Mouse (Mus musculus) left cerebral cortex, postnatal 14 days (tissue): ENCODE measurements around the gene Chaf1a. TPM values are rescaled to one million over a fixed set of nuclear protein-coding genes. Genes with fewer than 3 reads are reported as not detected.
"Not testable (repeated sequence)": the region's sequence is repeated elsewhere in the genome, so short reads cannot be mapped to it uniquely, and the experiment has no call there.

Experiments
- DNase-seq, 2 experiments: peaks; one replicate each; pipeline ENCODE4 v3.0.0; 2021 to 2022; ENCODE audit warnings: low spot score in 2 of 2, mixed read lengths in 1 of 2
- intact Hi-C: fragments of 180-260 bp; cut with DNase I; formaldehyde crosslinking; loops from one replicate; pipeline ENCODE4 v1.15.1; 2025
- total RNA-seq, 2 experiments: library from RNA; stranded (reverse); gene quantifications; 2 replicates each; pipeline ENCODE4 v1.2.3; 2021

The Chaf1a gene
- total RNA-seq, 2 experiments from 2014 or later, result 2.5 to 4.0 TPM

- intact Hi-C loops, result no loop called here
- DNase-seq, result no peak
Measured at GRCm38 (mm10) chr17:56034726-56035100, 5.5 kb upstream of the Chaf1a start.

DNA sequence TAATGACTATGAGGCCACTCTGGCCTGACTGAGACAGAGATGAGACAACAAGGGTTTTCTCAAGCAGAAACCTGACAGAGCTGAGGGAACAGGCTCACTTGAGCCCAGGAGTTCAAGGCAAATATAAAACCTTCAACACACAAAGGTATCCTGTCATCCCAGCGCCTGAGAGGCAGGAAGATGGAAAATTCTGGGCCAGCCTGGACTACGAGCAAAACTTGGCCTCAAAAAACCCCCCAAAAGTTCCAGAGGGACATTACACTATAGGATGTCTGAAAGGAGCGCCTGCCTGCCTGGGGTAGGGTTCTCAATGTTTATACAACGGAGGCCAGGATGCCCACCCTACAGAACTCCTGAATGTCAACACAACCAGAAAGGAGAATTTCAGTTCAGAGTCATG, 5.0 kb upstream of the Chaf1a start:
- intact Hi-C loops, result no loop called here
- no peak for DNase-seq

- intact Hi-C loops, result no loop called here
Measured at GRCm38 (mm10) chr17:56036176-56036900, 3.9 kb upstream of the Chaf1a start, which contains the start of gene Sh3gl1. Gene Sh3gl1 (minus strand): TSS chr17:56036635.

DNA sequence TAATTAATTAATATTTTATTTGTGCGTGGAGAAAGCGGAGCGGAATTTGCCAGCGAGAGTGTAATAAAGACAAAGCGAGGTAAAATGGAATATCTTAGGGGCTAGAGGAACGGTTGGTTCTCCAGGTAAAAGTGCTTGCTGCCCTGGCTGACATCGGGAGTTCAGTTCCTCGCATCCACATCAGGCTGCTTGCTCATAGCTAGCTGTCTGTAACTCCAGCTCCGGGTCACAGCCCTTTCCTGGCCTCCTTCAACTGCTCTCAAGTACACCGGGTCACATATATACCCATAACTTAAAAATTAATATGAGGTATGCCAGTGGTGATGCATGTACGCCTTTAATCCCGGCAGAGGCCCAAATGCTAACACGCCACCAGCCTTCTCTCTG, 3.3 kb upstream of the Chaf1a start:
- no peak for DNase-seq
- intact Hi-C loops, result no loop called here

More at GRCm38 (mm10) chr17:56036176-56036900, 3.9 kb upstream of the Chaf1a start, which contains the start of gene Sh3gl1:
- DNase-seq, result peak; percentile 99

- intact Hi-C loops, result no loop called here
- no peak for DNase-seq
Measured at GRCm38 (mm10) chr17:56038583-56039261, 1.5 kb upstream of the Chaf1a start.

- no peak for DNase-seq
- intact Hi-C loops, result no loop called here
Measured at GRCm38 (mm10) chr17:56039345-56039744, 894 bp upstream of the Chaf1a start.

DNA sequence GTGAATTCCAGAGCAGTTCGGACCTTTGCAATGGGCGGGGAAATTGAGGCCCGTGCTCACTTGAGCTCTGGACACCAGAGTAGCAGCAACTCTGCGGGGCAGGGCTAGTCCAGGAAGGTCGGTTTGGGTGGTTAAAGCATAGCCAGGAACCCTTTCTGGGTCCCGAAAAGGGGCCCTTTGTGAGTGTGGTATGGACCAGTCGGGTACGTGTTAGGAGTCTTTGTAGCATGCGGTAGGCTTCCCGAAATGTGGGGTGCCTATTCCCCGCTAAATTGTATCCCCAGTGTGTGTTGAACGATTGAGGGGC, 571 bp downstream of the Chaf1a start:
- intact Hi-C loops, result loop anchor here (5.0 kb wide), 1 partner anchor 36 kb away; the partner anchor contains the start of genes Hdgfl2 and Ubxn6
- DNase-seq, result no peak

DNA sequence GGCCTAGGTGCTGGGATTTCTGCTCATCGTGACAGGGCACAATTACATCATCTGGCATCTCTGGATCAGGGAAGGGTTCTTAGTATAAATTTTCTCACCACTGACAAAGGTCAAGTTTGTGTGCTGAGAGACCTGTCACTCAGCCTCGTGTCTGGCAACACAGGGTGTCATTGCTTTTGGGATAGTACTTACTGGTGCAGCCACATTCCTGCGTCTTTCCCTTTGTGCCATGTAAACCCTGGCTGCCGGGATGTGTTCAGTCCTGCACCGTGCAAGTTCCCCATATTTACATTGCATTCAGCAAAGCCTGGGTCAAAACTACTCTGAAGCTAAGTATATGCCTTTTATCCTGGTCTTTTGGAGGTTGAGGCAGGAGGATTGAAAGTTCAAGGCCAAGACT, 11.1 kb downstream of the Chaf1a start:
- DNase-seq, result no peak
- intact Hi-C loops, result no loop called here

GRCm38 (mm10) chr17:56054938-56055337, 14.7 kb downstream of the Chaf1a start:
- intact Hi-C loops, result no loop called here
- no peak for DNase-seq

GRCm38 (mm10) chr17:56055945-56056678, 15.9 kb downstream of the Chaf1a start:
- DNase-seq, result no peak
- intact Hi-C loops, result no loop called here

DNA sequence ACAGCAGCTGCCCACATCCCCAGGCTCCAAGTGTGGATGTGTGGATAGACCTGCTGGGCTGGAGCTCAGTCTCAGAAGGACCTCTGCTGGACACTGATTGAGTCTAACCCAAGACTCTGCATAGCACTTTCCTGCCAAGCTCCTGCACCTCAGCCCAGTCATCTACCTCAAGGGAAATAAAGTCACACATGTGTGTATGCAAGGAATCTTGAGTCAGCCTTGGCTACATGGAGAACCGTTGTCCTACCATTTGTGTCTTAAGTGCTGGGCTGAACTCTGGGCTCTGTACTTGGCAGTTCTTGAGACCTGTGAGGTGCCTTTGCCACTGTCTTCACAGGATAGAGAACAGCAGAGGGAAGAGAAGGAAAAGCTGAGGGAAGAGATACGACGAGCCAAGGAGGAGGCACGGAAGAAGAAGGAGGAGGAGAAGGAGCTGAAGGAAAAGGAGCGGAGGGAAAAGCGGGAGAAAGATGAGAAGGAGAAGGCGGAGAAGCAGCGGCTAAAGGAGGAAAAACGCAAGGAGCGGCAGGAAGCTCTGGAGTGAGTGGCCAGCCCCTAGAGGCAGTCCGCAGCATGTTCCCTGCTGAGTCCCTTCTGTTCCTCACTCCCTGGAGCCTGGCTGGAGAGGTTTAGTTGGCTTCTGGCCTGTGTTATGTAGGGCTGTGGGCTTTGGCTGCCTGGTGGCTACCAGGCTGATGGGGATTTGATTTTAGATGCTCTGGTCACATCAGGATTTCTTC, 17.3 kb downstream of the Chaf1a start:
- intact Hi-C loops, result no loop called here
- DNase-seq, result no peak

GRCm38 (mm10) chr17:56062081-56062480, 21.8 kb downstream of the Chaf1a start:
- intact Hi-C loops, result no loop called here
- DNase-seq, result no peak

DNA sequence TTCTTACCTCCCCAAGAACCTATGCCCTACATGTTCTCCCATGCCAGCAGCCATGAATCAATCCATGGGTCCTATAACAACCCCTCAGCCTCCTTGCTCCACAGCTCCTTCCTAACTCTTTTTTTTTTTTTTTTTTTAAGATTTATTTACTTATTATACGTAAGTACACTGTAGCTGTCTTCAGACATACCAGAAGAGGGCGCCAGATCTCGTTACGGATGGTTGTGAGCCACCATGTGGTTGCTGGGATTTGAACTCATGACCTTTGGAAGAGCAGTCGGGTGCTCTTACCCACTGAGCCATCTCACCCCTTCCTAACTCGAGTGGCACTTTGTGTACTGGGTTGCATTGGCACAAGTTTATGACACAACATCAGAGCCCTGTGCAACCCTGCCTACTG, 25.5 kb downstream of the Chaf1a start:
- intact Hi-C loops, DNase-seq: not testable (repeated sequence)

- no peak for DNase-seq
- intact Hi-C loops, result no loop called here
Measured at GRCm38 (mm10) chr17:56066451-56066850, 26.2 kb downstream of the Chaf1a start.

- DNase-seq, result no peak
- intact Hi-C loops, result no loop called here
Measured at GRCm38 (mm10) chr17:56069066-56069465, 28.8 kb downstream of the Chaf1a start.

- intact Hi-C loops, result no loop called here
- no peak for DNase-seq
Measured at GRCm38 (mm10) chr17:56071126-56071525, 30.9 kb downstream of the Chaf1a start.

DNA sequence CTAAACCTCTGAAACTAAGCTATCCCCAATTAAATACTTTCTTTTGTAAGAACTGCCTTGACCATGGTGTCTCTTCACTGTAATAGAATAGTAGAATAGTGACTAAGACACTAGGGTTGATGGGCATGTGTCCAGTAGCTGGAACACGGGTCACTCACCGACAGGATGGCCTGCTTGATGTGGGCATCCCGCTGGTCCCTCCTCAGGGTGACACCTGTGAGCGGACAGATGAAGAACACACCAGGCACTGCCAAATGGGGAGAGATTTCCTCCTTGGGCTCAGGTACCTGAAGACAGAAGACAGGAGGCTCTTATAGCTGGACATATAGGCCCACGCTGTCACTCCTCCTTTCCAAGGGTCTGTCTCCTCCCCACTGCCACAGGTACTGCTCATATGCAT, 32.0 kb downstream of the Chaf1a start:
- DNase-seq, result no peak
- intact Hi-C loops, result no loop called here

DNA sequence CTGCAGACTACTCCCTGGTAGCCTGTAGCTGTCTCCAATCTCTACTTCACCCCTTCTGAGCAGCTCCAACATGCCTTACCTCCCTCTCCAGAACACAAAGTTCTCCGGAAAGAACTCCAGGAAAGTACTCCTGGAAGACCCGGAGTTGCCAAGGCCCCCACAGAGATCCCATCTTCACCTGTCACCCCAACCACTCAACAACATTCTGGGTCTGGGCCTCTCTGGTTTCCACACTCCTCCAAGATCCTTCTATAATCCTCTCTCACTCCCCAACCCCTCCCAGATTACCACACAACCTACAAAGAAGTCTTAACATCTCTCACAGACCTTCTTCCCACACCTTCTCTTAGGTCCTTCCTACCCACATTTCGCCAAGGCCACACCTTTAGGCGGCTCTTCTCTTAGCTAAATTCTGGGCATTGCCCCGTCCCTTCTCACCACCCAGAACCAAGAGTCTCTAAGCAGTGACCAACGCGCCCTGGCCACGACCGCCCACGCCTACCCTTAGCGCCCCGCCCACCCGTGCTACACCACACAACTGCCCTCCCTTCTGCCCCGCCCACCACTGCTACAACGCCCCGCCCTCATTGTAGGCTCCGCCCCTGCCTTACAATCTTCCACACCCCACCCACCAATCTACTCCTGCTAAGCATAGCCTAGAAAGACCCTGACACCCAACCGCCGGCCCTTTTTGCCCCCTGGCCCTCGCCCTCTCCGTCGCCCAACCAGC, 34.0 kb downstream of the Chaf1a start:
- intact Hi-C loops, result no loop called here
- DNase-seq, result peak; percentile 62 to 76

DNA sequence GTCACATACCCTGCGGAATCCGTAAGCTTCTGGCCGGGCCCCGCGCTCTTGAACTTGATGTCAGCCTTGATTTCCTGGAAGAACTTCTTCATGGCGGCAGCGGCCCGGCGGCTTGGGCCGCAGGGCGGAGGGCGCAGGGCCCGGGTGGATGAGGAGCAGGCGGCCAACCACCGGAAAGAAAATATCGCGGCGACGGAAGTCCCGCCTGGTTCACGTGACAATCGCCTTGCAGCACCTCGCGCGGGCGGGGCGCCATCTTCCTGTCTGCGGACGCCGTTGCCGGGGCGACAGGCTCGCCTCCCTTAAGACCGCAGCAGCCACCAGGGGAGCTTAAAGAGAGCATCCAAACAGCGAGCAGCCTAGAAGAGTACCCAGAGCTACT, 34.6 kb downstream of the Chaf1a start, which contains the start of gene Ubxn6:
Gene Ubxn6 (minus strand): TSS at position 202 of the 382 bp plus-strand sequence.
- intact Hi-C loops, result loop anchor here (5.0 kb wide), 1 partner anchor 33 kb away; the partner anchor contains the start of gene Chaf1a
- DNase-seq, result peak; percentile 98 to 99
